Comparison of ENCODE assay signal across 8 mouse cellular contexts in genomic region chr2:144166102-144166750, GRCm38 (mm10).
DNase-seq lines count a peak whose midpoint lies in the region; ATAC-seq and TF ChIP-seq lines count a peak whose summit lies in the region.

No protein-coding gene starts in this region.

- no peaks in the 10 kb centered on the region for H3K27me3 ChIP-seq in kidney, embryonic 14.5 days (ENCODE audit: control insufficient read depth, insufficient read depth, low read length)
- H3K27me3 ChIP-seq in hindbrain, embryonic 16.5 days (replicated peaks; ENCODE audit: control insufficient read depth, insufficient read depth, low read length): no peaks in the 10 kb centered on the region
- no peaks in the 10 kb centered on the region for H3K27me3 ChIP-seq in myocyte (ENCODE audit: control insufficient read depth, insufficient read depth, insufficient read length)

- peak overlapping the region; percentile 76 for H3K4me3 ChIP-seq in kidney, embryonic 14.5 days (ENCODE audit: low read length)
- H3K4me3 ChIP-seq in brown adipose tissue, adult 24 weeks (ENCODE audit: insufficient read depth, low read depth, low read length): peak overlapping the region; percentile 81
- peak overlapping the region; percentile 70 for H3K4me3 ChIP-seq in hindbrain, embryonic 16.5 days (ENCODE audit: low read length)
- H3K4me3 ChIP-seq in myocyte: peak overlapping the region; percentile 41

- peak overlapping the region; percentile 72; the same call in 1 of the 2 replicates for H3K9ac ChIP-seq in kidney, embryonic 14.5 days (ENCODE audit: low read depth, low read length)
- peak overlapping the region; percentile 95 for H3K9ac ChIP-seq in hindbrain, embryonic 16.5 days (ENCODE audit: low read depth, low read length)

- no peak overlapping the region for H3ac ChIP-seq in myocyte (ENCODE audit: control insufficient read depth, insufficient read length)

- no peaks in the 10 kb centered on the region for H3K36me3 ChIP-seq in kidney, embryonic 14.5 days (ENCODE audit: control insufficient read depth, insufficient read depth, low read length)
- no peaks in the 10 kb centered on the region for H3K36me3 ChIP-seq in hindbrain, embryonic 16.5 days (ENCODE audit: control insufficient read depth, insufficient read depth, low read length)
- no peaks in the 10 kb centered on the region for H3K36me3 ChIP-seq in myocyte (ENCODE audit: control insufficient read depth, insufficient read depth)

- H3K9me3 ChIP-seq in kidney, embryonic 14.5 days (ENCODE audit: control insufficient read depth, low read length): no peaks in the 10 kb centered on the region
- no peaks in the 10 kb centered on the region for H3K9me3 ChIP-seq in hindbrain, embryonic 16.5 days (ENCODE audit: control insufficient read depth, low read length)

- no peak for DNase-seq in kidney, postnatal 36 days
- DNase-seq in frontal cortex, adult 2 months (ENCODE audit: extremely low spot score in 1 of 2, low spot score in 1 of 2): no peak
- DNase-seq in adrenal gland, postnatal 4 days (ENCODE audit: low spot score in 2 of 2): no peak
- DNase-seq in cerebellum, adult 11 months: no peak

- whole genome bisulfite sequencing in kidney, embryonic 14.5 days: 29% methylated on average over 12 of the region's 12 CpGs
- WGBS in hindbrain, embryonic 16.5 days: 33% methylated on average over 12 of the region's 12 CpGs

- TF ChIP-seq POLR2A in myocyte (IDR thresholded peaks at IDR 0.05; ENCODE audit: insufficient read length, low read depth): no peak

- ATAC-seq in kidney, embryonic 14.5 days (ENCODE audit: low FRiP score, low TSS enrichment): no peak
- no peak for ATAC-seq in hindbrain, embryonic 16.5 days

- H3K79me2 ChIP-seq in myocyte (ENCODE audit: control insufficient read depth, insufficient read depth): no peaks in the 10 kb centered on the region

- H3K4me1 ChIP-seq in kidney, embryonic 14.5 days (ENCODE audit: control insufficient read depth, insufficient read depth, low read length): peaks cover 35% of the 10 kb centered on the region
- peaks cover 3% of the 10 kb centered on the region; the same call in 1 of the 2 replicates for H3K4me1 ChIP-seq in brown adipose tissue, adult 24 weeks (ENCODE audit: control insufficient read depth, insufficient read depth, insufficient read length, low read length)
- peaks cover 13% of the 10 kb centered on the region for H3K4me1 ChIP-seq in hindbrain, embryonic 16.5 days (ENCODE audit: control insufficient read depth, insufficient read depth, low read depth, low read length)

- peak overlapping the region; percentile 90 for H3K4me2 ChIP-seq in kidney, embryonic 14.5 days (replicated peaks; ENCODE audit: low read depth, low read length)
- peak overlapping the region; percentile 84 for H3K4me2 ChIP-seq in hindbrain, embryonic 16.5 days (ENCODE audit: low read length)
- H3K4me2 ChIP-seq in myocyte (ENCODE audit: low read depth): peak overlapping the region; percentile 91

- H3K27ac ChIP-seq in kidney, embryonic 14.5 days (ENCODE audit: low read depth, low read length): peak overlapping the region; percentile 93
- H3K27ac ChIP-seq in brown adipose tissue, adult 24 weeks (replicated peaks; ENCODE audit: low read depth, low read length): peak overlapping the region; percentile 94
- peak overlapping the region; percentile 97 for H3K27ac ChIP-seq in hindbrain, embryonic 16.5 days (ENCODE audit: low read depth, low read length)

TF ChIP-seq in myocyte, 11 proteins besides CTCF, POLR2A, EP300 and RAD21:
- no peak for TF ChIP-seq TCF3 (IDR thresholded peaks at IDR 0.05; ENCODE audit: insufficient read length, low read depth)
- no peak for TF ChIP-seq MYOD1 (IDR thresholded peaks at IDR 0.05; ENCODE audit: control insufficient read depth in 1 of 3, insufficient read length in 2 of 3, low read depth in 2 of 3)
- TF ChIP-seq REST (IDR thresholded peaks at IDR 0.05; ENCODE audit: insufficient read depth, insufficient read length): no peak
- TF ChIP-seq USF1 (IDR thresholded peaks at IDR 0.05; ENCODE audit: low read depth): no peak
- no peak for TF ChIP-seq MYOG (IDR thresholded peaks at IDR 0.05; ENCODE audit: control insufficient read depth in 1 of 3, insufficient read depth in 1 of 3, insufficient read length in 2 of 3, low read depth in 2 of 3)
- TF ChIP-seq CEBPB (IDR thresholded peaks at IDR 0.05; ENCODE audit: insufficient read depth, poor library complexity, severe bottlenecking): no peak
- TF ChIP-seq MAX (IDR thresholded peaks at IDR 0.05; ENCODE audit: low read depth): no peak
- no peak for TF ChIP-seq POLR2AphosphoS2 (IDR thresholded peaks at IDR 0.05; ENCODE audit: insufficient read length, low read depth)
- TF ChIP-seq TCF12 (IDR thresholded peaks at IDR 0.05; ENCODE audit: insufficient read depth, poor library complexity, severe bottlenecking): no peak
- no peak for TF ChIP-seq SRF (IDR thresholded peaks at IDR 0.05; ENCODE audit: control insufficient read depth, insufficient read length, low read depth)
- no peak for TF ChIP-seq E2F4 (IDR thresholded peaks at IDR 0.05; ENCODE audit: insufficient read depth)
